Comparison of ENCODE assay signal across 9 mouse cellular contexts in genomic region chr8:112097883-112098635, GRCm38 (mm10).
A peak's percentile ranks its signal among the peaks of the same experiment; 100 is the strongest.
DNase-seq lines count a peak whose midpoint lies in the region; ATAC-seq lines count a peak whose summit lies in the region.
"Had no signal": no experiment of that assay in that cellular context is flagged by ENCODE, and none has a peak within 500 bp of the region (broad histone marks: within the 10 kb centered on the region; RNA-seq: fewer than 3 reads in every experiment).

No protein-coding gene starts in this region.

- ATAC-seq in forebrain, embryonic 16.5 days = peak; percentile 97
- peak; percentile 94 for ATAC-seq in midbrain, embryonic 15.5 days (replicated peaks)

- no peak overlapping the region for H3K9ac ChIP-seq in forebrain, embryonic 16.5 days (replicated peaks; ENCODE audit: low read depth, low read length)
- no peak overlapping the region for H3K9ac ChIP-seq in midbrain, embryonic 15.5 days
- H3K9ac ChIP-seq: liver, embryonic 14.5 days had no signal

- H3K27me3 ChIP-seq in forebrain, embryonic 16.5 days (replicated peaks; ENCODE audit: control insufficient read depth, insufficient read depth, low read length) = no peaks in the 10 kb centered on the region
- H3K27me3 ChIP-seq in midbrain, embryonic 15.5 days (replicated peaks) = no peaks in the 10 kb centered on the region

- H3K9me3 ChIP-seq in forebrain, embryonic 16.5 days (ENCODE audit: control insufficient read depth, low read length) = no peaks in the 10 kb centered on the region
- H3K9me3 ChIP-seq in midbrain, embryonic 15.5 days = no peaks in the 10 kb centered on the region

- H3K36me3 ChIP-seq in forebrain, embryonic 16.5 days (ENCODE audit: control insufficient read depth, insufficient read depth) = no peaks in the 10 kb centered on the region
- no peaks in the 10 kb centered on the region for H3K36me3 ChIP-seq in midbrain, embryonic 15.5 days (replicated peaks)

- H3K27ac ChIP-seq in forebrain, embryonic 16.5 days (ENCODE audit: low read length) = peak overlapping the region; percentile 71; the same call in 1 of the 2 replicates
- H3K27ac ChIP-seq in midbrain, embryonic 15.5 days = peak overlapping the region; percentile 68
- H3K27ac ChIP-seq: liver, embryonic 14.5 days had no signal

- H3K4me3 ChIP-seq in forebrain, embryonic 16.5 days (replicated peaks; ENCODE audit: low read length) = no peak overlapping the region
- H3K4me3 ChIP-seq in midbrain, embryonic 15.5 days = no peak overlapping the region

- intact Hi-C loops in heart, postnatal 36 days (cut with DNase I) = no loop called here

- DNase-seq in ovary, adult 18-20 months (ENCODE audit: low spot score) = peak; percentile 2
- no peak for DNase-seq in ovary, postnatal 14 days (ENCODE audit: low spot score)
- DNase-seq in heart, postnatal 36 days = peak; percentile 34
- DNase-seq in left cerebral cortex, adult 18-20 months (ENCODE audit: low spot score in 2 of 2) = peak; percentile 7 to 30
- DNase-seq in urinary bladder, adult 18-20 months (ENCODE audit: low spot score in 2 of 2) = no peak
- no peak for DNase-seq in thymus, postnatal 4 days

- peaks cover 7% of the 10 kb centered on the region for H3K4me1 ChIP-seq in forebrain, embryonic 16.5 days (replicated peaks; ENCODE audit: control insufficient read depth, insufficient read depth, low read length)
- H3K4me1 ChIP-seq in midbrain, embryonic 15.5 days = peaks cover 6% of the 10 kb centered on the region

- 57% methylated on average over 10 of the region's 10 CpGs for WGBS in forebrain, embryonic 16.5 days
- 63% methylated on average over 10 of the region's 10 CpGs for WGBS in midbrain, embryonic 15.5 days

- H3K4me2 ChIP-seq in forebrain, embryonic 16.5 days (ENCODE audit: low read length) = no peak overlapping the region
- no peak overlapping the region for H3K4me2 ChIP-seq in midbrain, embryonic 15.5 days

Comparison
In these comparisons a context has a peak if more than half of its experiments do, and no peak if none do; other contexts are left out.
1. DNase-seq: peak in ovary, adult 18-20 months (single experiment), heart, postnatal 36 days (2 of 2) and left cerebral cortex, adult 18-20 months (2 of 2); none in ovary, postnatal 14 days (single experiment), urinary bladder, adult 18-20 months (0 of 2) and thymus, postnatal 4 days (single experiment).